Mouse (Mus musculus) ES-E14 (cell line): ENCODE results near the gene Zbtb45.

ENCODE experiments used
- HCFC1 ChIP-seq: IDR thresholded peaks from 2 replicates; pipeline ENCODE4 v1.6.1; 2012; ENCODE audit warnings: low read length, inconsistent platforms, borderline replicate concordance; ENCODE audit not compliant: insufficient read depth
- MAFK ChIP-seq: IDR thresholded peaks from 2 replicates; pipeline ENCODE4 v1.6.1; 2014; ENCODE audit warnings: mild to moderate bottlenecking, low read depth, low read length, inconsistent platforms; ENCODE audit not compliant: insufficient read depth

DNA sequence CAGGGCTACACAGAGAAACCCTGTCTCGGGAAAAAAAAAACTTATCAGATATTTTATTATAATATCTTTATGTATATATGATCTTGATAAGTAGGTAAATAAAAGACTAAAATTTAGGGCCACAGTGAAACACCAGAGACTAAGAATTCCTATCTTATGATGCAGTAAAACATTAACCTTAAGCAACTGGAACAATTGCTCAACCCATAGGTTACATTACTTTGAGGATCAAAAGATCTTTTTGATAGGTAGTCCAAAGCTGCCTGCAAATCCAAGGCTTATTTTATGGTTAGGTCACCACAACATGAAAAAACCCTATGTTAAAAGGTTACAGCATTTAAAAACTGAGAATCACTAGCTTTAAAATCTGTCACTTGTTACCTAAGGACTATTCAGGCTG lies 8.2 kb downstream of the Zbtb45 start:
- TF ChIP-seq HCFC1: no peak
- TF ChIP-seq MAFK: no peak
